Mouse (Mus musculus) thymus, adult 2 months (tissue): ENCODE measurements around the gene Cd6.

ENCODE experiments used
- CTCF ChIP-seq: fragments of 200-500 bp; IDR thresholded peaks from 2 replicates; pipeline ENCODE4 v1.5.1; 2012; ENCODE audit warnings: mild to moderate bottlenecking, control low read depth, low read length, moderate library complexity, borderline replicate concordance; ENCODE audit not compliant: control insufficient read depth, poor library complexity, insufficient read depth; ENCODE audit errors: extremely low read depth
- POLR2A ChIP-seq: fragments of 200-500 bp; IDR thresholded peaks from 2 replicates; pipeline ENCODE4 v1.6.1; 2012; ENCODE audit warnings: mild to moderate bottlenecking, low read length, control low read depth, moderate library complexity; ENCODE audit not compliant: control insufficient read depth, poor library complexity, insufficient read depth; ENCODE audit errors: extremely low read depth

DNA sequence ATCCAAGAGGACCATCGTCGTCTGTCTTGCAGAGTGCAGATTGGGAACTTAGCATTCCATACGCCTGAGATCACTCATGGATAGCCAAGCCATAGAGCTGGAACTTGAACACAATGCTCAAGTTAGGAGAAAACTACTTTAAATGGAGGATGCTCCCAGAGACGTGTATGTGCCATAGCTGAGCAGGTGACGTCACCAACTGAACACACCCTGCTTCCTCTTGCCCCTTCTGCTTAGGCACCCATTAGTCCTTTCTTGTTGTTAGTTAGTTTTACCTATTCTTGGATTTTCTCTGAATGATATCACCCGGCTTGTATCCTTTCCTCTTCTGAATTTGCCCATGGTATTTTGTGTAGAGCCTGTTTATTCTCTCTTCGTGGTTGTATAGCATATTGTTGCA is 82.7 kb downstream of the Cd6 start:
- TF ChIP-seq POLR2A = no peak
- TF ChIP-seq CTCF = no peak
